Mouse (Mus musculus) hindbrain, embryonic 13.5 days (tissue): ENCODE results near the gene Prune2. TPM values are rescaled to one million over a fixed set of nuclear protein-coding genes. Genes with fewer than 3 reads are reported as not detected.

Experiments
- ATAC-seq: fragments of 200-750 bp; cut with Nextera tagmentation; 2 replicates; pipeline ENCODE4 v1.8.0; 2017; ENCODE audit warnings: moderate TSS enrichment; ENCODE audit not compliant: low FRiP score
- H3K27ac ChIP-seq: fragments of 300-500 bp; sonication (generic); 2 replicates; pipeline ENCODE4 v1.5.1; 2015; ENCODE audit warnings: inconsistent platforms, mild to moderate bottlenecking, moderate library complexity
- H3K27me3 ChIP-seq: fragments of 300-500 bp; sonication (generic); 2 replicates; pipeline ENCODE4 v1.6.1; 2015; ENCODE audit warnings: mild to moderate bottlenecking, inconsistent platforms
- H3K36me3 ChIP-seq: fragments of 300-500 bp; sonication (generic); 2 replicates; pipeline ENCODE4 v1.6.1; 2015; ENCODE audit warnings: mild to moderate bottlenecking, inconsistent platforms
- H3K4me1 ChIP-seq: fragments of 300-500 bp; sonication (generic); replicated peaks from 2 replicates; pipeline ENCODE4 v1.6.1; 2015; ENCODE audit warnings: inconsistent platforms
- H3K4me2 ChIP-seq: fragments of 300-500 bp; sonication (generic); 2 replicates; pipeline ENCODE4 v1.6.1; 2015; ENCODE audit warnings: inconsistent platforms, mild to moderate bottlenecking, moderate library complexity
- H3K4me3 ChIP-seq: fragments of 300-500 bp; sonication (generic); 2 replicates; pipeline ENCODE4 v1.5.1; 2015; ENCODE audit warnings: mild to moderate bottlenecking, inconsistent platforms
- H3K9ac ChIP-seq: fragments of 300-500 bp; sonication (generic); 2 replicates; pipeline ENCODE4 v1.6.1; 2015; ENCODE audit warnings: mild to moderate bottlenecking, inconsistent platforms
- H3K9me3 ChIP-seq: fragments of 300-500 bp; sonication (generic); 2 replicates; pipeline ENCODE4 v1.6.1; 2016; ENCODE audit warnings: inconsistent platforms
- WGBS: fragments of 180-500 bp; shearing (Covaris S2); methylation state at CpG from one replicate; pipeline ENCODE4 v1.1.7; 2015; 5-methylcytosine and 5-hydroxymethylcytosine counted together
- polyA plus RNA-seq: library from polyadenylated mRNA; unstranded; fragments of >200 nt; fragmentation: Nextera tagmentation; extraction: Ambion mirVana; gene quantifications from 2 replicates; pipeline ENCODE4 v1.2.1, GENCODE M21; 2015

Gene Prune2
- polyA plus RNA-seq, 1 experiment from 2014 or later = 6.2 TPM

- no peaks in the 10 kb centered on the region for H3K27me3 ChIP-seq
- ATAC-seq = no peak
- 91% methylated on average over 8 of the region's 8 CpGs for whole genome bisulfite sequencing
- no peak overlapping the region for H3K4me3 ChIP-seq
- H3K4me2 ChIP-seq = no peak overlapping the region
- no peaks in the 10 kb centered on the region for H3K4me1 ChIP-seq
- no peak overlapping the region for H3K27ac ChIP-seq
- no peaks in the 10 kb centered on the region for H3K9me3 ChIP-seq
- H3K36me3 ChIP-seq = no peaks in the 10 kb centered on the region
- no peak overlapping the region for H3K9ac ChIP-seq
Observed at GRCm38 (mm10) chr19:17226096-17226495, 270.2 kb downstream of the Prune2 start.

GRCm38 (mm10) chr19:17230013-17230412 is 274.1 kb downstream of the Prune2 start:
- 89% methylated on average over 1 of the region's 1 CpGs for WGBS

GRCm38 (mm10) chr19:17238471-17238870 is 282.6 kb downstream of the Prune2 start:
- Histone ChIP-seq H3K4me2 (no peak overlapping the region), H3K4me3 (no peak overlapping the region), H3K27ac (no peak overlapping the region), H3K36me3 (no peaks in the 10 kb centered on the region), H3K27me3 (no peaks in the 10 kb centered on the region), H3K9ac (no peak overlapping the region), H3K9me3 (no peaks in the 10 kb centered on the region), H3K4me1 (no peaks in the 10 kb centered on the region)
- ATAC-seq = no peak
- WGBS = 88% methylated on average over 3 of the region's 3 CpGs

More at GRCm38 (mm10) chr19:17230013-17230412, 274.1 kb downstream of the Prune2 start:
- Histone ChIP-seq H3K4me1 (no peaks in the 10 kb centered on the region), H3K4me3 (no peak overlapping the region), H3K9ac (no peak overlapping the region), H3K36me3 (no peaks in the 10 kb centered on the region), H3K9me3 (no peaks in the 10 kb centered on the region), H3K4me2 (no peak overlapping the region), H3K27me3 (no peaks in the 10 kb centered on the region), H3K27ac (no peak overlapping the region)
- no peak for ATAC-seq

GRCm38 (mm10) chr19:17240170-17241077 is 284.5 kb downstream of the Prune2 start:
- ATAC-seq = no peak
- Histone ChIP-seq H3K9ac (no peak overlapping the region), H3K27ac (no peak overlapping the region), H3K36me3 (no peaks in the 10 kb centered on the region), H3K27me3 (no peaks in the 10 kb centered on the region), H3K4me3 (no peak overlapping the region), H3K9me3 (no peaks in the 10 kb centered on the region), H3K4me2 (no peak overlapping the region), H3K4me1 (no peaks in the 10 kb centered on the region)
- 90% methylated on average over 7 of the region's 7 CpGs for WGBS

GRCm38 (mm10) chr19:17241206-17241605 is 285.3 kb downstream of the Prune2 start:
- ATAC-seq = no peak
- no peaks in the 10 kb centered on the region for H3K36me3 ChIP-seq
- no peaks in the 10 kb centered on the region for H3K9me3 ChIP-seq
- no peaks in the 10 kb centered on the region for H3K4me1 ChIP-seq
- no peaks in the 10 kb centered on the region for H3K27me3 ChIP-seq
- H3K4me3 ChIP-seq = no peak overlapping the region
- H3K9ac ChIP-seq = no peak overlapping the region
- H3K4me2 ChIP-seq = no peak overlapping the region
- H3K27ac ChIP-seq = no peak overlapping the region
- 95% methylated on average over 1 of the region's 1 CpGs for WGBS

- H3K36me3 ChIP-seq = no peaks in the 10 kb centered on the region
- H3K4me2 ChIP-seq = no peak overlapping the region
- no peaks in the 10 kb centered on the region for H3K9me3 ChIP-seq
- H3K4me1 ChIP-seq = no peaks in the 10 kb centered on the region
- H3K27ac ChIP-seq = no peak overlapping the region
- no peaks in the 10 kb centered on the region for H3K27me3 ChIP-seq
- no peak overlapping the region for H3K4me3 ChIP-seq
- no peak overlapping the region for H3K9ac ChIP-seq
- WGBS = 79% methylated on average over 5 of the region's 5 CpGs
- ATAC-seq = no peak
Observed at GRCm38 (mm10) chr19:17242962-17243361, 287.0 kb downstream of the Prune2 start.

- Histone ChIP-seq H3K27me3 (no peaks in the 10 kb centered on the region), H3K9ac (no peak overlapping the region), H3K4me2 (no peak overlapping the region), H3K36me3 (no peaks in the 10 kb centered on the region), H3K4me1 (no peaks in the 10 kb centered on the region), H3K4me3 (no peak overlapping the region), H3K9me3 (no peaks in the 10 kb centered on the region), H3K27ac (no peak overlapping the region)
- ATAC-seq = no peak
- 78% methylated on average over 7 of the region's 7 CpGs for WGBS
Observed at GRCm38 (mm10) chr19:17244544-17244943, 288.6 kb downstream of the Prune2 start.

GRCm38 (mm10) chr19:17247352-17247925 is 291.5 kb downstream of the Prune2 start:
- H3K4me1 ChIP-seq = no peaks in the 10 kb centered on the region

GRCm38 (mm10) chr19:17249691-17250090 is 293.8 kb downstream of the Prune2 start:
- no peak for ATAC-seq
- Histone ChIP-seq H3K27me3 (no peaks in the 10 kb centered on the region), H3K4me3 (no peak overlapping the region), H3K4me1 (0 out of 2 replicates have a peak, but pooled peaks cover 4% of the 10 kb centered on the region), H3K4me2 (no peak overlapping the region), H3K9ac (no peak overlapping the region), H3K27ac (no peak overlapping the region), H3K36me3 (no peaks in the 10 kb centered on the region), H3K9me3 (no peaks in the 10 kb centered on the region)
- 70% methylated on average over 9 of the region's 9 CpGs for WGBS

More at GRCm38 (mm10) chr19:17247352-17247925, 291.5 kb downstream of the Prune2 start:
- Histone ChIP-seq H3K9me3 (no peaks in the 10 kb centered on the region), H3K4me3 (no peak overlapping the region), H3K27me3 (no peaks in the 10 kb centered on the region), H3K4me2 (no peak overlapping the region), H3K9ac (no peak overlapping the region), H3K36me3 (no peaks in the 10 kb centered on the region), H3K27ac (no peak overlapping the region)
- ATAC-seq = no peak
- WGBS = 90% methylated on average over 8 of the region's 8 CpGs

- ATAC-seq = no peak
- H3K27ac ChIP-seq = no peak overlapping the region
- no peaks in the 10 kb centered on the region for H3K27me3 ChIP-seq
- no peaks in the 10 kb centered on the region for H3K36me3 ChIP-seq
- WGBS = 83% methylated on average over 7 of the region's 7 CpGs
- no peak overlapping the region for H3K4me3 ChIP-seq
- no peak overlapping the region for H3K4me2 ChIP-seq
- H3K9me3 ChIP-seq = no peaks in the 10 kb centered on the region
- 0 out of 2 replicates have a peak, but pooled peaks cover 4% of the 10 kb centered on the region for H3K4me1 ChIP-seq
- no peak overlapping the region for H3K9ac ChIP-seq
Observed at GRCm38 (mm10) chr19:17250801-17251200, 294.9 kb downstream of the Prune2 start.

GRCm38 (mm10) chr19:17251453-17251852 is 295.5 kb downstream of the Prune2 start:
- no peak for ATAC-seq
- H3K36me3 ChIP-seq = no peaks in the 10 kb centered on the region
- no peaks in the 10 kb centered on the region for H3K9me3 ChIP-seq
- no peak overlapping the region for H3K27ac ChIP-seq
- H3K4me2 ChIP-seq = no peak overlapping the region
- no peaks in the 10 kb centered on the region for H3K27me3 ChIP-seq
- H3K4me3 ChIP-seq = no peak overlapping the region
- no peak overlapping the region for H3K9ac ChIP-seq
- 0 out of 2 replicates have a peak, but pooled peaks cover 4% of the 10 kb centered on the region for H3K4me1 ChIP-seq
- 89% methylated on average over 8 of the region's 8 CpGs for WGBS

- no peak for ATAC-seq
- 0 out of 2 replicates have a peak, but pooled peaks cover 4% of the 10 kb centered on the region for H3K4me1 ChIP-seq
- H3K27ac ChIP-seq = no peak overlapping the region
- H3K9ac ChIP-seq = no peak overlapping the region
- no peak overlapping the region for H3K4me2 ChIP-seq
- no peaks in the 10 kb centered on the region for H3K36me3 ChIP-seq
- no peak overlapping the region for H3K4me3 ChIP-seq
- no peaks in the 10 kb centered on the region for H3K27me3 ChIP-seq
- no peaks in the 10 kb centered on the region for H3K9me3 ChIP-seq
- 51% methylated on average over 3 of the region's 3 CpGs for WGBS
Observed at GRCm38 (mm10) chr19:17252845-17253244, 296.9 kb downstream of the Prune2 start.
